In genomic region chr2:116080961-116081360, GRCm38 (mm10) we compare ENCODE assay signal across 22 mouse cellular contexts. TPM values are rescaled to one million over a fixed set of nuclear protein-coding genes. Genes with fewer than 3 reads are reported as not detected.
A peak's percentile ranks its signal among the peaks of the same experiment; 100 is the strongest.
DNase-seq lines count a peak whose midpoint lies in the region; ATAC-seq and TF ChIP-seq lines count a peak whose summit lies in the region.
"Had no signal": no experiment of that assay in that cellular context is flagged by ENCODE, and none has a peak within 500 bp of the region (broad histone marks: within the 10 kb centered on the region; RNA-seq: fewer than 3 reads in every experiment).

No protein-coding gene starts in this region.

- no peak overlapping the region for H3K27ac ChIP-seq in kidney, embryonic 16.5 days (ENCODE audit: low read length)

- no peak overlapping the region for H3ac ChIP-seq in myocyte (ENCODE audit: control insufficient read depth, insufficient read length)

- H3K79me2 ChIP-seq in myocyte (ENCODE audit: control insufficient read depth, insufficient read depth) = no peaks in the 10 kb centered on the region

- H3K9me3 ChIP-seq in kidney, embryonic 16.5 days (ENCODE audit: low read length) = peaks cover 5% of the 10 kb centered on the region

- intact Hi-C loops in heart, postnatal 14 days (cut with DNase I) = no loop called here

- WGBS in kidney, embryonic 16.5 days = 81% methylated on average over 2 of the region's 2 CpGs

- no peak for ATAC-seq in kidney, embryonic 16.5 days (ENCODE audit: low FRiP score, low TSS enrichment)
- ATAC-seq: activated CD4-positive, CD25-positive, alpha-beta regulatory T cell, adult 4 months; CD4-positive, CD25-positive, alpha-beta regulatory T cell, adult 4 months; Patski had no signal

- H3K36me3 ChIP-seq in myocyte (ENCODE audit: control insufficient read depth, insufficient read depth) = no peaks in the 10 kb centered on the region
- H3K36me3 ChIP-seq in kidney, embryonic 16.5 days (ENCODE audit: insufficient read depth, low read length) = no peaks in the 10 kb centered on the region
- H3K36me3 ChIP-seq: G1E had no signal

- H3K4me3 ChIP-seq in myocyte = no peak overlapping the region
- H3K4me3 ChIP-seq in kidney, embryonic 16.5 days (ENCODE audit: low read length) = no peak overlapping the region

- DNase-seq in heart, adult 11 months = peak; percentile 41
- DNase-seq in heart, postnatal 14 days = no peak
- DNase-seq in 3T3-L1 (ENCODE audit: low read depth, low spot score) = peak; percentile 14
- no peak for DNase-seq in layer of hippocampus, postnatal 10 days (ENCODE audit: low spot score in 2 of 2)
- DNase-seq: adrenal gland, adult 2 months; adrenal gland, adult 8-10 months; adrenal gland, postnatal 10 days; adrenal gland, postnatal 14 days; adrenal gland, postnatal 25 days; adrenal gland, postnatal 36 days; B cell, adult 2 months; cerebellum, adult 11 months; cerebellum, adult 11-12 months; cerebellum, adult 18-20 months; cerebellum, adult 2 months had no signal

- no peaks in the 10 kb centered on the region for H3K27me3 ChIP-seq in myocyte (ENCODE audit: control insufficient read depth, insufficient read depth, insufficient read length)
- H3K27me3 ChIP-seq in kidney, embryonic 16.5 days (ENCODE audit: insufficient read depth, low read length) = no peaks in the 10 kb centered on the region; the same call in 1 of the 2 replicates
- H3K27me3 ChIP-seq: CH12.LX, Patski had no signal

- H3K9ac ChIP-seq in kidney, embryonic 16.5 days (replicated peaks; ENCODE audit: low read length) = no peak overlapping the region

- H3K4me2 ChIP-seq in myocyte (ENCODE audit: low read depth) = no peak overlapping the region
- H3K4me2 ChIP-seq in kidney, embryonic 16.5 days (replicated peaks; ENCODE audit: low read depth, low read length) = no peak overlapping the region

- peaks cover 4% of the 10 kb centered on the region; the same call in 1 of the 2 replicates for H3K4me1 ChIP-seq in kidney, embryonic 16.5 days (ENCODE audit: insufficient read depth, low read length)

- no peak for TF ChIP-seq POLR2A in myocyte (IDR thresholded peaks at IDR 0.05; ENCODE audit: insufficient read length, low read depth)

TF ChIP-seq in myocyte, 11 proteins besides CTCF, POLR2A, EP300 and RAD21:
- TF ChIP-seq E2F4 (IDR thresholded peaks at IDR 0.05; ENCODE audit: insufficient read depth) = no peak
- TF ChIP-seq MYOD1 (IDR thresholded peaks at IDR 0.05; ENCODE audit: control insufficient read depth in 1 of 3, insufficient read length in 2 of 3, low read depth in 2 of 3) = peak; percentile 39 to 86 (median 86)
- TF ChIP-seq POLR2AphosphoS2 (IDR thresholded peaks at IDR 0.05; ENCODE audit: insufficient read length, low read depth) = no peak
- TF ChIP-seq CEBPB (IDR thresholded peaks at IDR 0.05; ENCODE audit: insufficient read depth, poor library complexity, severe bottlenecking) = no peak
- no peak for TF ChIP-seq TCF3 (IDR thresholded peaks at IDR 0.05; ENCODE audit: insufficient read length, low read depth)
- no peak for TF ChIP-seq SRF (IDR thresholded peaks at IDR 0.05; ENCODE audit: control insufficient read depth, insufficient read length, low read depth)
- TF ChIP-seq TCF12 (IDR thresholded peaks at IDR 0.05; ENCODE audit: insufficient read depth, poor library complexity, severe bottlenecking) = peak; percentile 82
- TF ChIP-seq MAX (IDR thresholded peaks at IDR 0.05; ENCODE audit: low read depth) = no peak
- no peak for TF ChIP-seq REST (IDR thresholded peaks at IDR 0.05; ENCODE audit: insufficient read depth, insufficient read length)
- peak in 2 of 3 experiments; percentile 77 to 88 for TF ChIP-seq MYOG (IDR thresholded peaks at IDR 0.05; ENCODE audit: control insufficient read depth in 1 of 3, insufficient read depth in 1 of 3, insufficient read length in 2 of 3, low read depth in 2 of 3)
- TF ChIP-seq USF1 (IDR thresholded peaks at IDR 0.05; ENCODE audit: low read depth) = no peak

RNA-seq across cellular contexts. Expression of gene Meis2, which starts 15.3 kb away (rescaled TPM):
- 10 to 100 TPM; 19.9 to 21.3 TPM for total RNA-seq in heart, postnatal 14 days (2021)
- 9.3 TPM for polyA plus RNA-seq in myocyte (2012; fragmentation: generic; extraction: Trizol)
- total RNA-seq in layer of hippocampus, postnatal 10 days (2021) = 10 to 100 TPM; 49.6 to 50.6 TPM
- polyA plus RNA-seq in kidney, embryonic 16.5 days (2015; fragmentation: Nextera tagmentation; extraction: Ambion mirVana) = 72.6 and 90.3 TPM in 2 replicates
- total RNA-seq: CH12.LX had no signal
- polyA plus RNA-seq: CD4-positive, CD25-positive, alpha-beta regulatory T cell, adult 4 months had no signal

Comparison
In these comparisons a context has a peak if more than half of its experiments do, and no peak if none do; other contexts are left out.
1. DNase-seq: peak in heart, adult 11 months (single experiment) and 3T3-L1 (single experiment); none in heart, postnatal 14 days (0 of 2) and layer of hippocampus, postnatal 10 days (0 of 2).